Mouse (Mus musculus) gastrocnemius, adult 2 months (tissue): ENCODE results near the gene Zfp319. TPM values are rescaled to one million over a fixed set of nuclear protein-coding genes. Genes with fewer than 3 reads are reported as not detected.

ENCODE experiments used
- DNase-seq: peaks from one replicate; pipeline ENCODE4 v3.0.0; 2022
- H3K27ac ChIP-seq: fragments of 200-600 bp; 2 replicates; pipeline ENCODE4 v1.8.1; 2022; ENCODE audit warnings: mild to moderate bottlenecking
- H3K4me3 ChIP-seq: fragments of 200-600 bp; 2 replicates; pipeline ENCODE4 v1.8.1; 2022; ENCODE audit warnings: mild to moderate bottlenecking, moderate library complexity
- CTCF ChIP-seq: fragments of 200-600 bp; IDR thresholded peaks from 2 replicates; pipeline ENCODE4 v1.8.1; 2022; ENCODE audit warnings: antibody characterized with exemption, mild to moderate bottlenecking, moderate library complexity
- intact Hi-C: fragments of 180-260 bp; cut with DNase I; formaldehyde crosslinking; loops from one replicate; pipeline ENCODE4 v1.15.1; 2025
- total RNA-seq, 2 experiments: library from RNA; stranded (reverse); gene quantifications; 2 replicates each; pipeline ENCODE4 v1.2.3; 2021

The Zfp319 gene
- total RNA-seq, 2 experiments from 2014 or later = 3.3 to 4.4 TPM

- DNase-seq = peak; percentile 61
- intact Hi-C loops = no loop called here
- Histone ChIP-seq H3K4me3 (peak overlapping the region; percentile 69), H3K27ac (no peak overlapping the region)
- peak; percentile 39; the same call in 1 of the 2 replicates for TF ChIP-seq CTCF
Observed at GRCm38 (mm10) chr8:95320224-95321139, 11.3 kb downstream of the Zfp319 start.

GRCm38 (mm10) chr8:95315350-95315749, 16.4 kb downstream of the Zfp319 start:
- intact Hi-C loops = no loop called here
- no peak overlapping the region for H3K4me3 ChIP-seq
- DNase-seq = no peak
- no peak for TF ChIP-seq CTCF
- H3K27ac ChIP-seq = no peak overlapping the region

GRCm38 (mm10) chr8:95314707-95315106, 17.0 kb downstream of the Zfp319 start:
- 0 out of 2 replicates have a peak, but pooled peaks have one; percentile 16 for TF ChIP-seq CTCF
- DNase-seq = no peak

GRCm38 (mm10) chr8:95313857-95314256, 17.9 kb downstream of the Zfp319 start:
- no peak for TF ChIP-seq CTCF
- intact Hi-C loops = no loop called here
- no peak for DNase-seq
- Histone ChIP-seq H3K27ac (no peak overlapping the region), H3K4me3 (no peak overlapping the region)

More at GRCm38 (mm10) chr8:95314707-95315106, 17.0 kb downstream of the Zfp319 start:
- intact Hi-C loops = no loop called here
- H3K27ac ChIP-seq = no peak overlapping the region
- no peak overlapping the region for H3K4me3 ChIP-seq

- peak; percentile 57 for TF ChIP-seq CTCF
- H3K4me3 ChIP-seq = no peak overlapping the region
- intact Hi-C loops = no loop called here
- DNase-seq = peak; percentile 51
- no peak overlapping the region for H3K27ac ChIP-seq
Observed at GRCm38 (mm10) chr8:95312836-95313235, 18.9 kb downstream of the Zfp319 start.

- intact Hi-C loops = no loop called here
- Histone ChIP-seq H3K4me3 (no peak within 1 kb of the TSS), H3K27ac (no peak within 1 kb of the TSS)
- DNase-seq = no peak
- TF ChIP-seq CTCF = no peak
Observed at GRCm38 (mm10) chr8:95310342-95310970, 21.3 kb downstream of the Zfp319 start, which contains the start of gene Tepp. Gene Tepp (plus strand): TSS chr8:95310566.

GRCm38 (mm10) chr8:95306431-95306830, 25.3 kb downstream of the Zfp319 start, which contains the start of gene Cngb1:
Gene Cngb1 (minus strand): TSS chr8:95306585.
- H3K4me3 ChIP-seq = no peak within 1 kb of the TSS
- no peak for DNase-seq
- intact Hi-C loops = no loop called here
- no peak for TF ChIP-seq CTCF
- no peak within 1 kb of the TSS for H3K27ac ChIP-seq

- intact Hi-C loops = no loop called here
- H3K4me3 ChIP-seq = no peak overlapping the region
- TF ChIP-seq CTCF = no peak
Observed at GRCm38 (mm10) chr8:95305526-95305925, 26.2 kb downstream of the Zfp319 start.

GRCm38 (mm10) chr8:95302410-95302809, 29.3 kb downstream of the Zfp319 start:
- peak; percentile 83 for TF ChIP-seq CTCF
- intact Hi-C loops = loop anchor here (2.0 kb wide), 1 partner anchor 48 kb away; no protein-coding TSS in a partner anchor
- DNase-seq = peak; percentile 44

More at GRCm38 (mm10) chr8:95305526-95305925, 26.2 kb downstream of the Zfp319 start:
- DNase-seq = no peak
- no peak overlapping the region for H3K27ac ChIP-seq

GRCm38 (mm10) chr8:95293891-95294290, 37.9 kb downstream of the Zfp319 start:
- DNase-seq = peak; percentile 46
- H3K27ac ChIP-seq = peak overlapping the region; percentile 88
- intact Hi-C loops = no loop called here

More at GRCm38 (mm10) chr8:95302410-95302809, 29.3 kb downstream of the Zfp319 start:
- Histone ChIP-seq H3K4me3 (no peak overlapping the region), H3K27ac (no peak overlapping the region)

GRCm38 (mm10) chr8:95293172-95293571, 38.6 kb downstream of the Zfp319 start:
- no peak for TF ChIP-seq CTCF
- intact Hi-C loops = no loop called here
- peak overlapping the region; percentile 88 for H3K27ac ChIP-seq
- peak overlapping the region; percentile 78 for H3K4me3 ChIP-seq
- peak; percentile 90 for DNase-seq

More at GRCm38 (mm10) chr8:95293891-95294290, 37.9 kb downstream of the Zfp319 start:
- TF ChIP-seq CTCF = no peak
- H3K4me3 ChIP-seq = peak overlapping the region; percentile 78

- intact Hi-C loops = no loop called here
- no peak overlapping the region for H3K4me3 ChIP-seq
- no peak overlapping the region for H3K27ac ChIP-seq
- TF ChIP-seq CTCF = no peak
- no peak for DNase-seq
Observed at GRCm38 (mm10) chr8:95289066-95289650, 42.6 kb downstream of the Zfp319 start.
